Mouse (Mus musculus): ENCODE results near the gene Kif14.

Kif14 gene

DNA sequence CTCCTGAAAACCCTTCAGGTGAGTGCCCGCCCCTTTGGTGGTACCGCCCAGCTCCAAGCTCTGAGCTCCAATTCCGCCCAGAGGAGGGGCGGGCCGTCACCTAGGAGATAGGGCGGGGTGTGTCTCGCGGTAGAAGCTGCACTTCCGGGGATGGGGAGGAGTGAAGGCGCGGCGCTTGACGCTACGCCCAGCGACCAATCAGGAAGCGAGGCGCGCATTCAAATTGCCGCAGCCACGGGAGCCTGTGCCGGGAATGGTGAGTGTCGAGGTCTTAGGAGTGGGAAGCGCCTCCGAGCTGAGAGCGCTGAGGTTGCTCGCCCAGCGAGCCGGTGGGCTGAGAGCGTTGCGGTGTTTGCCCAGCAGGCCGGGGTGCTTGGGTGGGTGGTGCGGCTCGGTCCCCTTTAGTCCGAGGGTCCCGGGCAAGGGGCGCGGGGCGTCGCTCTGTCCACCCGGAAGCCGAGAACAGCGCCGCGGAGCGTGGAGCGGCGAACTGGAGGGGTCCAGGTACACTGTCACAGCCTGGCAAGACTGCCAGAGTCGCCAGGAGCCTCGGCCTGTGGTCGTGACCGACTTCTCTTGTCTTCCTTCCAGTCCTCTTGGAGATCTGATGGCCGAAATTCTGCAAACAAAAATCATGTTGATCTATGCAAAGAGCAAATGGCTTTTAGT lies at the start of gene Kif14:
Gene Kif14 (plus strand): TSS at position 201 of the 669 bp plus-strand sequence.
- peak; percentile 94 to 96 for DNase-seq

GRCm38 (mm10) chr1:136418393-136418792 lies 47.8 kb upstream of the Kif14 start:
- DNase-seq: no peak

- DNase-seq: no peak
Measured at GRCm38 (mm10) chr1:136427166-136427969, 38.8 kb upstream of the Kif14 start.

GRCm38 (mm10) chr1:136428981-136429380 lies 37.2 kb upstream of the Kif14 start:
- DNase-seq: no peak

GRCm38 (mm10) chr1:136430126-136430818 lies 35.9 kb upstream of the Kif14 start:
- DNase-seq: no peak

GRCm38 (mm10) chr1:136440741-136441140 lies 25.4 kb upstream of the Kif14 start:
- no peak for DNase-seq

DNA sequence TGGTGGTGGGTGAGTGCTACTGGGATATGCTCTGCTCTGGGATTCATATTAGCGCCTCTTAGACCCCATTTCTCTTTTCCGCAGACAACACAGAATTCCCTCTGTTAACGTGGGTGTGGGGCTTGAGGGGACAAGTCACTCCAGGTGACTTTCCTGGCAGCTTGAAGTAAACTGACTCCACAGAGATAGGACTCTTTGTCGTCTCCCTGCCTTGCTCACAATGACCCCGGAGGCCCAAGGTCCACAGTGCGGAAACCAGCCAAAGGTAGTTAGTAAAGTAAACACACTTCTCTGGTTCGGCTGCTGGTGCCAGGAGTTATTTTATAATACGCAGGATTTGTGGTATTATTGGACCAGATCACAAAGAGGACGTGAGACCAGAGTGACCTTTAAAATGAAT lies 23.3 kb upstream of the Kif14 start:
- DNase-seq: no peak

GRCm38 (mm10) chr1:136444555-136445255 lies 21.4 kb upstream of the Kif14 start:
- no peak for DNase-seq

- no peak for DNase-seq
Measured at GRCm38 (mm10) chr1:136446933-136447332, 19.2 kb upstream of the Kif14 start.

GRCm38 (mm10) chr1:136447338-136447737 lies 18.8 kb upstream of the Kif14 start:
- DNase-seq: no peak

DNA sequence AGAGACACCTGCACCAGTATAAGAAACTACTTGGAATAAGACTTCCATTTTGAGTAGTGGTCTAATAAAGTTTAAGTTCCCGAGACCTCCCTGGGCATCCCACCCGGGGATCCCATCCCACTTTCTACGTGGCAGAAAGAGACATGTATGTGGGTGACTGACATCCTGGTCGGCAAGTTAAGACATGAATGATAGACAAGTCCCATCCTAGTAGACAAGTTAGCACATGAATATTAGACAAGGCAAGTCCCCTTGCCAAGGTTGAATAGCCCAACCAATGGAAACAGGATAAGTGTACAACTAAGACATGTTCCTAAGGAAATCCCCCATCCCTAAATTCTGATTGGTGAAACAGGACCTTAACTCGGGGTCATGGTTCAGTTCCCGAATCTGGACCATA lies 16.6 kb upstream of the Kif14 start:
- no peak for DNase-seq

DNA sequence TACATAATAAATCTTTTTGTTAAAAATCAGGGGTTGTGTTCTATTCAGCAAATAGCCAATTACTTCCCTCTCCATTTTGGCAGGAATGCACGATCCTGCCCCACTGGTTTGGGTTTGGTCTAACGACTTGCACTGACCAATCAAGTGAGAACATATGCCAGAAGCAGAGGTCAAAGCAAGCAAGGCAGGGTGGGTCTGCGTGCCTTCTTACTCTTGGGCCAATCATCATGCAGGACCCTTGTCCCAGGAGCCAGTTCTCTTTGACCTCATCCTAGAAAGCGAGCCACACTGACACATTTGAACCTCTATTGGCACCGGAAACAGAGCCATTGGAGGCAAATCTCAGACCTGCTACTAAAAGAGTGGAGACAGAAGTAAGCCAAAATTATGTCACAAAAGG lies 15.9 kb upstream of the Kif14 start:
- no peak for DNase-seq

DNA sequence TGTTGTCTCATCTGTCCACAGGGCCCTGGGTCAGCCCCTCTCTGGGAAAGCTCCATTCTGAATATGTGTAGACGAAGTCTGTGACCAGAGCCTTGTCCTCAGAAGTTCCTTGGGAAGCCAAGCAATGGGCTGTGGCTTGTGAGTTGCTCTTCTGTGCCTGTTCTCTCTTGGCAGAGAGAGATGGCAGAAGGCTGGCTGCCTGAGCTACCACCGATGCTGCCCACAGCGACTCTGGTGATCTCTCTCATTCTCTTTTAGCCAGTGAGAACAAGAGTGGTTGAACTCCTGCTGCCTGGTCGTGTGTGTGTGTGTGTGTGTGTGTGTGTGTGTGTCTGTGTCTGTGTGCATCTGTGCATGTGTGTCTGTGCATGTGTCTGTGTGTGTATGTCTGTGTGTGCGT lies 13.7 kb upstream of the Kif14 start:
- DNase-seq: peak; percentile 58 to 62

DNA sequence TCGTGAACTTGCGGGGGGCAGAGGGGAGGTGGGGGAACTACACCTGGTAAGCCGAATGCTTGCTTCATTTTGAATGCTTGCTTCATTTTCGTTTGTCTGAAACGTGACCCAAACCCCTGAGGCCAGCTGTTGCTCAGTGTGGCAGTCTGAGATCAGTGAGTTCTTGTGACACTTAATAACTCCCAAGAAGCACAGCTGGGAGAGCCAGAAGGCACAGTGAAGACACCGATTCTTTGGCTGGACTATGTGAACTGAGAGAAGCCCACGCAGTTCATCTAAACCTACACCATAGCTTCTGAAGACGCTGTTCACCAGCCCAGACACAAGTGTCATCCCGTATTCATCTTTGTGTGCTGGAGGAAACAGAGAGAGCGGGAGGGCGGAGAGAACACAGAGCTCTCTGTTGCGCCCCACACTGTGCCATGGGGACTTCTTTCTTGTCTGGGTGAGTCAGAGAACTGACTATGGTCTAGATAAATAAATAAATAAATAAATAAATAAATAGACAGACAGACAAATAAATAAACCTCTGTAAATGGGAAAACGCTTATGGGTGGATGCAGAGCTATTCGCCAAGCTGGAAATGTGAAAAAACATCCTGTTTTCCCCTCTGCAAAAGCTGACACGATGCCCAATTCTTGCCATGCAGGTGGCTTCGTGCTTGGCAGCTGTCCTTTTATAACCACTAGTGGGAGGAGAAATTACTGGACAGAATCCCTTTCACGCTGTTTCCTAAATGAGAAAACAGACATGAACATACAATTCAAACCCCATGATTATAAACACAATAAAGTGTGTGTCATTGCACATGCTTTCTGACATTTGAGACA lies 10.2 kb upstream of the Kif14 start:
- DNase-seq: peak; percentile 74 to 82

DNA sequence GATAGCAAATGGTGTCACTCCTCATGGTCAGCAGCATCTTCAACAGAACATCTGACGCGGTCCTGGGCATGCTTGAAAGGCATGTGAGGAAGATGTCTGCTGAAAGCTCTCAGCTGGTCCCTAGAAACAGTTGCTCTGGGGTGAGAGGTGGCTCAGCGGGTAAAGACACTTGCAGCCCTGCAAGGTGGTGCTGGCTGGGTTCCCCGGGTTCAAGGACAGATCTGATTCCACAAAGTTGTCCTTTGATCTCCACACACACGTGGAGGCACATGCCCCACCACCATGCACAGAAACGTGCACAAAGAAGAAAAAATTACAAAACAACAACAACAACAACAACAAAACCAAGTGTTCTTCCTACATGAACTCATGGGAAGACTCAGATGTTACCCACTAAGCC lies 9.4 kb upstream of the Kif14 start:
- peak in 1 of 2 experiments; percentile 34 for DNase-seq

- no peak for DNase-seq
Measured at GRCm38 (mm10) chr1:136457403-136457802, 8.7 kb upstream of the Kif14 start.

GRCm38 (mm10) chr1:136458691-136459245 lies 7.4 kb upstream of the Kif14 start:
- DNase-seq: peak; percentile 31 to 61

DNA sequence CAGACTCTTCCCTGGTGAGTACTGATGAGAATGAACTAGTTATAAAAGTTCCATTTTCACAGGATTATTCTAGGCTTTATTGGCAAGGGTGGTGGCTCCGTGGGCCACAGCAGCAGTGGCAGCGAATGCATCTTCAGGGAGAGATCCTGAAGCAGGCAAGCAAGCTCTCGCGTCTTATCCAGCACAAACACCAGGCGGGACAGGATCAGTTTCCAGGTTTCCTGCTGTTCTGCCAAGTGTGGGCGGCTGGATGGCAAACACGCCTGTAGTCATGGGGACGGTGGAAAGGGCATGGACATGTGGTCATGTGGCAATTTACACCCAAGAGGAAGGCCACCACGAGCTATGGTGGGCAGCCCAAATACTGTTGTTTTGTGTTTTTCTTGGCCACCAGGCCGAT lies 3.7 kb upstream of the Kif14 start:
- peak in 1 of 2 experiments; percentile 18 for DNase-seq

GRCm38 (mm10) chr1:136465168-136465567 lies 975 bp upstream of the Kif14 start:
- DNase-seq: no peak

DNA sequence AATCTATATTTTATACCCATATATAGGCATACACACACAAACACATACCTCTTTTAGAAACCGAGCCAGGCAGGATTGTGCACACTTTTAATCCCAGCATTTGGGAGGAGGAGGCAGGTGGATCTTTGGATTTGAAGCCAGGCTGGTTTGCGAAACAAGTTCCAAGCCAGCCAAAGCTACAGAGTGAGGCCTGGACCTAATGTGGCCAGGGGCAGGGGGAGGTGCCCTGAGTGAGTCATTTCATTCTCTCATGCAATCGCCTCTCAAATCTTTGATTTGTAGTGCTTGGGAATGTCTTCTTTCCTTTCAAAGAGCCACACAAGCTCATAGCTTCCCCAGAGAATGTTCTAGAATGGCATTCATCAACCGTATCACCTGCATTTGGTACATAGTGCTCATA lies 3.3 kb downstream of the Kif14 start:
- DNase-seq: no peak

GRCm38 (mm10) chr1:136470471-136470870 lies 4.3 kb downstream of the Kif14 start:
- no peak for DNase-seq

DNA sequence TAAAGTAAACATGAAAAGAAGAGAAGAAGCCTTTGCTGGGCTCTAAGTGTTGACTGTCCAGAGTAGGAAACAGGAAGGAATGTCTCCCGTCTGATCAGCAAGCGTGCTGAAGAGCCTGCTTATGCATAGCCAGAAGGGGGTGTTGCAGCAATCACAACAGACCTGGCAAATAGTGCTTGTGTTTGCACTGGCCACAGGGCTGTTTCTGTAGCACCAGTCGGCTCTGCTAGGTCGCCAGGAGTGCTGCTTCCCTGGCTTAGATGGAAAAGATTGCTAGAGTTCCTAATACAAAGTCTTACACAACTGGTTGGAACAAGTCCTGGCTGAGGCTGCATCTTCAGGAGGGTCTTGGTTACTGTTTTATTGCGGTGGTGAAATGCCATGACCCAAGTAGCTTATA lies 25.5 kb downstream of the Kif14 start:
- no peak for DNase-seq

Data from cerebellum, postnatal 14 days (tissue).